Mouse (Mus musculus) adipocyte (in vitro differentiated cells): Measurements from ENCODE around the gene Smpd3.
"Not testable (repeated sequence)": the region's sequence is repeated elsewhere in the genome, so short reads cannot be mapped to it uniquely, and the experiment has no call there.

Source experiments
- DNase-seq: peaks from one replicate; pipeline ENCODE4 v3.0.0-alpha.2; 2016; ENCODE audit warnings: low spot score

Gene Smpd3

DNA sequence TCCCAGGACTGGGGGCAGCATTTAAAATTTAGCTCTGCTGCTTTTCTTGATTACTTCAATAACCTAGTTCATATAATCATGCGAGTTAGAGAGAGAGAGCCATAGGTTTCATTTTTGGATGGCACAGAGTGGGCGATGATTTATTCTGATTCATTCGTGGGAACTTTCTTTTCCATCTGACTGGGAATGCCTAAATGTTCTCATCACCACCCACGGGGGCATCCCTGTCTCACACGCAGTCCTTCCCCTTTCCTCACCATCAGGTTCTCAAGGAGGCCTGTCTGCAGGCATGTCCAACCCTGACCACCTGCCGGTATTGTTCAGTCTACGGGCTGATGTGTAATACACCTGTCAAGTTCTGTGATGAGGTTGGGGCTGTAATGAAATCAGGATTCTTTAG lies 16.4 kb downstream of the Smpd3 start:
- DNase-seq = no peak

DNA sequence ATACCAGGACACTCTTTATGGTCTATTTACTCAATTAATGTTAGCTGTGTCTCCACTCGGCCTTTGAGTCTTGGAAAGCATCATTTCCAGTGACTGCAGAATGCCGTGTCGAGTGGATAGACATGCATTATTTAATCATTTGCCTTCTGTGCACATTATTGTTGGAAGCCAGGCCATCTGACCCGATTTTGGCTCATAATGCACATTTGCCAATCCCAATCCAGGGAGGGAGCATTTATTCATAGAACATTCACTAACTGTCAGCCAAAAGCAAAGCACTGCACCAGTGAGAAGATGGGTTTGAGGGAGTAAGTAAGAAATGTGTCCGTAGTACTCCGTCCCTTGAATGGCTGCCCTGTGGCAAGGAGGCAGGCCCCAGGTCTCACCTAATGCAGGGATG lies 17.8 kb downstream of the Smpd3 start:
- DNase-seq = no peak

DNA sequence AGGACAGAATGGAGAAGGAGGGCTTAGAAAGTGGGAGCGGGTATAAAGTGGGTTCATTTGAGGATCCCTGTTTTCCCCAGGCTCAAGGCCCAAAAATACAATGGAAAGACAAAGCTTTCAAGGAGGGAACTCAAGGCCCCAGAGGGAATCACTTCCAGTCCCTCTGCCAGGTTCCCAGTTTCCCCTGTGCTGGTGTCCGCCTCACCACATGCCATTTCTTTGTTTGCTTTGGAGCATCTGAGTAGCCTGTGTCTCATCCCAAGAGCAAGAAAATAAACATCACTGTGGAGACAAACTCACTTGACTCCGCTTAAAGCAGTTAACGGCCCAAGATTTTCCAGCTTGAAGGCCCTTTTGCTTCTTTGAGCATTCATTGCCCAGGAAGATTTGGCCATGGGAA lies 20.7 kb downstream of the Smpd3 start:
- no peak for DNase-seq

DNA sequence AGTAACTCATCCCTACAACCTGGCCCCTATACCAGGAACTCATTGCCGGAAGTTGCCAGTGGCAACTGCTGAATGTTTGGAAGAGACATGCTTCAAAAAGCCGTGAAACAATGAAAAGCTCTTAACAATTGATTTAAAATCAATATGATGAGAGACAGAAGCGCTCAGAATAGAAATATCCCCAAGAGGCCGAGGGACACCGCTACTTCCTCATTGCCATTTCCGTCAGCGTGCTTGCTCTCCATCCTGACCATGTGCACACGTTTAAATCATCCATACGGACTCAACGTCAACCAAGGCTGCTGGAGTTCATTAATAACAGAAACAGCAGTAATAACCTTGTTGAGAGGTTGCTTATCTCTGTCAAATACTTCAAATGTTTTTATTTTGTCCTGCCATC lies 21.3 kb downstream of the Smpd3 start:
- DNase-seq = no peak

DNA sequence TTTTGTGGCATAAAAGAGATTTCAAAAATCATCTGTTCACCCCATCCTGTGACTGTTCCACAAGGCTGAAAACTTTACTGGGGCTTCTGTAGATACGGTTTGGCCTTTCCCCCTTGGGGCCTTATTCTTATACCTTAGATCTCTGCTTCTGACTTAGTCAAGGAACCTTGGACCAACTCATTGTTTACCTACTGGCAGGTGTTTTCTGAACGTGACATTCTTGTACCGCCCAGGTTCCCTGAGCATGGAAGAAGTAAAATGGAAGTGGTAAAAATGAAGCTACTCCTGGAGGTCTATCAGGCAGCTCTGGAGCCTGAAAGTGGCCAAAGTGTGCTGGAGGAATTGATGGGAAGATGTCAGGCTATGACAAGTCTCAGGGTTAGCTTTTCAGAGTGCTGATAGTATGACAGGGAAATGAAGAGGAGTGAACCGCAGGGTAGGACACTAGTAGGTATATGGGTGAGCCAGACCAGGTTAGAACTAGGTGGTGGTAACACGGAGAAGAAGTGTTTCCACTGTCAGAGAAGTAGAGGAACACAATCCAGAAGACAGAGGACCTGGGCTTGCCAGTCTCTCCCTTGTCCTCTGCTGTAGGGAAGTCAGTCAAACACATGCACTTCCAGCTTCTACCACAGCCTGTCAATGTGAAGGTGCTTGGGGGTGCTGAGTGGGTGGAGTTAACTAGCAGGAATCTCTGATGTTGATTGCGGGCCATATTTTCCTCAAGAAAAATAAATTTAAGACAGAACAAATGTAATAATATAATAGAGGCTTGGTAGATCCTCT lies 22.2 kb downstream of the Smpd3 start:
- DNase-seq = no peak

DNA sequence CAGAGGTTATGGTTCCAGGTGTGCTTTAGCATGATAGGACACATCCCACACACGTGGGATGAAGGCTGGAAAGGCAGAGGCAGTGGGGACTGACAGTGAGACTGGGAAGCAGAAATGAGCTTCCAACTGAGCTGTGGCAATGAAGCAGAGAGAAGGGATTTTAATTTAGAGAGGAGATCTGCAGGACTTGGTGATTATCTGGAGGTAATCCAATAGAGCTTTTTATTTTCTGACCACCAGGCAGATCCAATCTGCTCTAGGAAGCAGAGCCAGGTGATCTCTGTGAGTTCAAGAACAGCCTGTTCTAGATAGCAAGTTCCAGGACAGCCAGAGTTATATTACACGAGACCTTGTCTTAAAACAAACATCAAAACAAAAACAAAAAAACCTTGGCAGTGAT lies 24.0 kb downstream of the Smpd3 start:
- no peak for DNase-seq

DNA sequence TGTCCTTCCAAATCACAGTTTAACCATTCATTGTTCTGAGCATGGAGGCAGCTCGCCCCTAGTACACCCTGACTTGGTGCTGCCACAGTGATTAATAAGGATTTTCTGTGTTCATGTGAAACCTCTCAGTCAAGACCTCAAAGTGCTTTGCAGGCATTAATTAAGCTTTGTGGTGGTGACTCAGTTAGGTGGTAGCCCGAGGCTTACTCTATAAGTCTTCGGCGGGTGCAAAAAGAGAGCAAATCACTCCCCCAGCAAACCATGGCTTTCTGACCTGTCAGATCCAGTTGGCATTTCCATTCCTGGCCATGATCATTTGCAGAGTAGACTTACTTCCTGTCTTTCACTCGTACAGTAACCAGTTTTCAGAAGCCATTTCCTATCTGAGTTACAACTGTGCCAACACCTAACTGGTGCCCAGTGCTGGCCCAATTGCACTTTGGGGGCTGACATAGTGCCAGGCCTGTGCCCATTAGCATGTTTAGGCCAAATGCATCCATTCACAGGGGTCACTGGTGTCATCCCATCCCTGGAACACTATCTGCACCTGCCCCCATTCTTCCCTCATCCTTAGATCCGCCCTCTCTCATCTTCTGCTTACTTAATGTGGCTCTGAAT lies 24.6 kb downstream of the Smpd3 start:
- no peak for DNase-seq

DNA sequence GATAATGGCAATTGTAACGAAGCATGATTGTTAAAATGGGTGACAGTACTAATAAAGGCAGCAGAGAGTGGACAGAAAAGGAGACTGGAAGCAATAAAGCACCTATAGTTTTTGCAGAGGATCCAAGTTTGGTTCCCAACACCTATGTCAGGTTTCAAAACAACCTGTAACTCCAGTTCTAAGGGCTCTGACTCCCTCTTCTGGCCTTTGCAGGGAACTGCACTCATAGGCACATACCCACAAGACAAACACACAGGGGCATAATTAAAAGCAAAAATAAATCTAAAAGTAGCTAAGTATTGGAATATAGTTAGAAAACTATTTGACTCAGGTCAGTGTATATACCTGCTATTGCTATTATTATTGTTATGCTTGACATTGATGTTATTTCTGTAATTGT lies 25.8 kb downstream of the Smpd3 start:
- no peak for DNase-seq

DNA sequence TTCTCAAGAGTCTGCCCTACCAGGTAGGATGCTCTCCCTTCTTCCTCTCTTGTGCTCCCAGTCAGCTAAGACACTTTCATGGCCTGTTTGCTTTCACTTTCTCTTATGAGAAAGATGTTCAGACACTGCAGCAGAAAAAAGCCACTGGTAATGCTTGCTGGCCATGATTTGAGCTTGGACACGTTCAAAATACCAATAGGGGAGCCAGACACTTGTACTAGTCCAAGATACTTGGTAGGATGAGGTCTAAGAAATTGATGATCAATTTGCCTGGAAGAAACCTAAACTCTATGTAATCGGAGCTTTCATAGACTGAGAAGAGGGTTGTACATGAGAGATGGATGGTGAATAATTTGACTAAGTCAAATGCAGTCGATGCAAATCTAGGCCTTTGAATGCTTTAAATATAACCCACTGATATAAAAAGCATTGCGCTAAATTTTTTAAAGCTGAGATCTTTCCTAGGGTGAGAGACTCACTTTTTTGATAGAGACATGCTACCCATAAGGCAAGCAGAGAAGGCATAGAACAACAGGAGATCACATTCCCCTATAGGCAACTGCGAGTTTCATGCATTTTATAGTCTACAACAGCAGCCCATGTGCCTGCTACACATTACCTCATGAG lies 27.6 kb downstream of the Smpd3 start:
- DNase-seq = no peak

DNA sequence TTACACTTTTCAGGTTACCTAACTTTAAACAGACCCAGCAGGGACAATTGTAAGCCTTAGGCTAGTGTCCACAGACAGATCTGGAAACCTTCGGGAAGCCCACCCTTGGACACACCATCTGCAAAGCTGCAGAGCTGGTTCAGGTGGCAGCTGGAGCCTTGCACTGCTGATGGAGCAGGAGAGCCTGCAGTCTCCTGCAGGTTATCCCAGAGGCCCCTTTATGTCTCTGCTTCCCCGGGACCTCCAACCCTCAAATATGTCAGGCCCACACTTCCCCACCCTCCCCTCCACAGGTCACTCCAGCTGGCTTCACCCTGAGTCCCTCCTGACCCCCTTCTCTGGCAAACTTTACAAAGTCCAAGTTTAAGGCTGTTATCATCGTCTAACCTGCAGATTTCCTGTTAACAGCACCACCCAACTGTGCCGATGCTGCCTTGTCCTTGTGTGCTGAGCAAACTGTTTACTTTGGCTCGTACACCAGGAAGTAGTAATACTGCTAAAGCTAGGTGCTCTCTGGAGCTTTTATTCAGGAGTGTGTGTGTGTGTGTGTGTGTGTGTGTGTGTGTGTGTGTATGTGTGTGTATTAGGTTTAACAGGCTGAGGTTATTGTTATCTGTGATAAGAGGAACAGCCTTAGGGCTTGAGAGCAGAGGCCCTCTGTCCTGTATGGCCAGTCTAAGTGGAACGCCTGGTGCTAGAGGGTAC lies 29.6 kb downstream of the Smpd3 start:
- not testable (repeated sequence) for DNase-seq

DNA sequence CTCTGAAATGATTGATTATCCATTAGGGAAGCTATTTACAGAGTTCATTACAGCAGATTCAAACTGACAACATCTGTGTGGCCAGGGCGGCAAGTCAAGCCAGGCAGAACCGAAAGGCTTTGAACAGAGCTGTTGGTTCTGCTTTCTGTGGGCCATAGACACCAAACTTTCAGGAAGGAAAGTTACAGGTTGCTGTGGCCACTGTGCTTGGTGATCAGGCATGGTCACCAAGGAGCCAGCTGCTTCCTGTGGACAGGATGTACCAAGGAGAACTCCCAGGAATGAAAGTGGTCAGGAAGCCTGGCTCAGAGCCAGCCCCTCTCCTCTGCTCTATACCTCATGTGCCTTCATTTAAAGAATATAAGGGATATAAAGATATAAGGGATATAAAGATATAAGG lies 30.2 kb downstream of the Smpd3 start:
- DNase-seq = no peak

DNA sequence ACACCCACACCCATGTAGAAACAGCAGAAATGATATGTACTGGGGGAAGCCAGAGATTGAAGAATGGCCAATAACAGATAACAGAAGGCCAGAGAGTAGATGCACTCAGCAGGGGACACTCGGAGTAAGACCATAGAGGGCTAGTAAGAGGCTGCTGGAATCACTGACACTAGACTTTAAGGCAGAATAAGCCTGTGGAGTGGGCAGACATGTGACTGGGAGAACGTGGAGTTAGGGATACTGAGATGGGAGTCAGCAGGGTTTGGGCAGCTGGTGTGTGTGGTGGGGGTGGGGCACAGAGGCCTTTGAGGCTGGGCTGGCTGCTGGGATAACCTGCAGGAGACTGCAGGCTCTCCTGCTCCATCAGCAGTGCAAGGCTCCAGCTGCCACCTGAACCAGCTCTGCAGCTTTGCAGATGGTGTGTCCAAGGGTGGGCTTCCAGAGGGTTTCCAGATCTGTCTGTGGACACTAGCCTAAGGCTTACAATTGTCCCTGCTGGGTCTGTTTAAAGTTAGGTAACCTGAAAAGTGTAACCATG lies 31.0 kb downstream of the Smpd3 start:
- not testable (repeated sequence) for DNase-seq

DNA sequence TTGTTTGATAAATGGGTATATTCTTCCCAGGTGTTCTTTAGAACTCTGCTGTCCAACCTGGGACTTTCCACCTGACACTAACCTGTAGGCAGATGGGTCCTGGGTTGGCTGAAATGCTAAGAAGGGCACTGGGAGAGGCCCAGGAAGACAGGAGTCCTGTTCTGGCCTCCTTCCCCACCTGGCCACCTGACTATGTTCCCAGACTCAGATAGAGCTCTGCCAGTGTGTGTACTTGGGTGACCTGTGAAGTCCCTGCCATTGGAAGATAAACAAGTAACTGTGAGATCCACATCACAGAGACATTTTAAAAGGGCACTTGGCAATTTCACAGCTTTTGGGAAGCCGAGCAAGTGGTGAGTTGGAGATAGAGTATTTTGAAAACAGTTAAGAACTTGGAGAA lies 31.7 kb downstream of the Smpd3 start:
- no peak for DNase-seq

DNA sequence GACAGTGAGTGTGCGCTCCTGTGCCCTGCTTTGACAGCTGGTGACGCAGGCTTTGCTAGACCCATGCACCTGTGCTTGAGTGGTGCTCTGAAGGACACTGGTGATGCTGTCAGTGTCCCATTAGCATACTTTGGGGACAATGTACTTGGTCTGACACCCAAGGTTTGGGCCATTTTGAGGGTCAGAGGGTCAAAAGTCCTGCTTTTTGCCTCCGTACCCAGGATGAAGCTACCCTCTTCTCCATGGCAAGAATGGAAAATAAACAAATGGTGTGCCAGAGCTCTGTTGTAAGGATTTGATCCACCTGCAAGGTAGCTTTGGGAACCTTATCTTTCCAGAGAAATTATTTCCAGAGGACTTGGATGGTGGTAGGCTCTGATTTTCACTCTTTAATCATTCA lies 32.5 kb downstream of the Smpd3 start:
- no peak for DNase-seq

DNA sequence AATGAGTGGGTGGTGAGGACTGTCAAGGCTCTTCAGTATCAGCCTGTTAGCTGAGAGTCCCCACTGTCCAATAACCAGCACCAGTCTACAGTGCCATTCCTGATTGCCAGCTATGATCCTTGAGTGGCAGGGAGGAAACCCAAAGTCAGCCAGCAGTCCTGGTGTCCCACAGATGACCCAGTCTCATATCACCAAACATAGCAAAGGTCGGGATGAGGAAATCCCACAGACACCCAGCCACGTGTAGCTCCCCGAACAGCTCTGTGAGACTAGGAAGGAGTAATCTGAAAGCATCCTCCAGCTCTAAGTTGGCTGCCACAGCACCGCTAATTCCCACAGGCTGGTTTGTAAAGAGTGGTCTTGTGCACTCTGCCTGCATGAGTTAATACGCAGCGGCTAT lies 33.5 kb downstream of the Smpd3 start:
- DNase-seq = no peak

DNA sequence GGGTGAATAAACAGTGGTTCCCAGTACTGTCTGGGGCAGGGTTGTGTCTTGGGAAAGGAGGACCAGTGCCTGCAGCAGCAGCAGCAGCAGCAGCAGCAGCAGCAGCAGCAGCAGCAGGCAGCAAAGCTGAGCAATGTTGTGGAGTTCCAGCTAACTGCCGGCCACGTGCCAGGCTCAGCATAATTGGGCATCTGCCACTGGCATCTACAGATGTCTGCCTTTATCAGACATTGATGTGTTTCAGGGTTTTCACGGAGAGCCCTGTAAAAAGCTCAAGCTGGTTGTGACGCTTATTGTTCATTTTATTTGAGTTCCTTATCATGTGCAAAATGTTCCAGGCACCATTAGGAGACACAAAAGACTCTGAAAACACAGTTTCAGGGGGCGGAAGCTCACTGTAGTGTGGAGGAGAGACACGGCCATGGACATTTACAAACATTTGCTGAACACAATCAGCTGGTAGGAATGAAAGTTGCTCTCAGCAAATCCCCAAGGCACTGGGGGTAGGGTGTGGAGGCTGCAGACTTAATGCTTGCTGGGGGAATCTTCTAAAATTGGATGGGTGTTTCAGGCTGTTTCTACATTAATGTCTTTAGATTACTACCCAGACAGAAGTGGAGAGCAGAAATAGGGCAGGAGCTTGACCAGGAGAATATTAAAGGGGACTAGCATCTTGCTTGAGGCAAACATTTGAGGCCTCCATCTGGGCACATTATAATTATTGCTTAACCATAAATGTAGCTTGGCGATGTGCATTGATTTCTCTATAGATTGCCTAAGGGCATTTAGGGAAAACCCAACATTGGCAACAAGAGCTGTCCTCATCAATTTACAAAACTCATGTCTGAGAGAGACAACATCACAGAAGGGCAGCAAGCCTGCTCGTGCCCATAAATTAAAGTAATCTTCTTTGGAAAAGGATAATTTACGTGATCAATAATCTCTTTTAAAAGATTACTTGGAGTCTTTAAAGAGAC lies 36.8 kb downstream of the Smpd3 start:
- no peak for DNase-seq

DNA sequence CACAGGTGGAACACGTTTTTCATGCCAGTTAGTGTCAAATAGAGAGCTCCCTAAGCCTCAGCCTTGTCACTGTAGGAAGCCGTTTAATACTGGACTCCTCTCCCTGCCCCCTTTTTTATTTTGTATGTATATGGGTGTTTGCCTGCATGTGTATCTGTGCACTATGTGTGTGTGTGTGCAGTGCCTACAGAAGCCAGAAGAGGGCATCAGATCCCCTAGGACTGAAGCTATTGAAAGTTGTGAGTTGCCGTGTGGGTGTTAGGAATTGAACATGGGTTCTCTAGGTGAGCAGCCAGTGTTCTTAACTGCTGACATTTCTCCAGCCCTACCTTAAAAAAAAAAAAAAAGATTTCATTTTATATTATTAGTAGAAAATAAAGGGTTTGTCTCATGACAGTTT lies 38.1 kb downstream of the Smpd3 start:
- no peak for DNase-seq

DNA sequence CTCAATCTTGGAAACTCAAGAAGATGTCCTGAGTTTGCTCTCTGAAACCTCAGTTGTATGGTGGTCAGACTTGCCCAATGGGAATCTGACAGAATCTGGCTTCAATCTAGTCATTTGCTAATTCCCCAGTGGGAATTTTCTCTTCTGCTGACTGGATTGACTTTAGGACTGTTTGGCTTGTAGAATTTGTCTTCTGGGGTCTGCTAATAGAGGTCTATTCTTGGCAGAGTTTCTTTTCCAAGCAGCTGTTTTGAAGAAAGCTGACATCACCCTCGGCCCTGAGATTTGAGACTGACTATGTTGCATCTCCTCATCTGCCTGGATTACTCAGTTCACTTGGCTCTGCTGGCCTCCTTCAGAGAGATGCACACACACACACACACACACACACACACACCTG lies 38.9 kb downstream of the Smpd3 start:
- no peak for DNase-seq

DNA sequence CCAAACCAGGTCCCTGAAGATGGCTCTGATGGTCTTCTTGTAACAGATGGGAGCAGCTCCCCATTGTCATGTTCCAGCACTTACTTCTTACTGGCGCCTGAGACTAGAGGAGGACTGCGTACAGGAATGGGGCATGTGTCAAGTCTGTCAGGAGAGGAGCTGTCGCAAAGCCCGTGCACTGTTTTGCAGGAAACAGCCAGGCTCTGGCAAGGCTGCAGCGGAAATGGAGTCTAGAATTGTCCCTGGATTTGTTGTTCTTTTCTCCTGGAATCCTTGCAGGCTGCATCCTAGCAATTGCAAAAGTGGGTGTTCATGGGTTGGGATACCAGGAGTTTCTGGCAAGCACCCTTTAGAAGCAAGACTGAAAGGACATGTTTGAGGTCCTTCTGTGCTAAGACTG lies 39.5 kb downstream of the Smpd3 start:
- DNase-seq = no peak

DNA sequence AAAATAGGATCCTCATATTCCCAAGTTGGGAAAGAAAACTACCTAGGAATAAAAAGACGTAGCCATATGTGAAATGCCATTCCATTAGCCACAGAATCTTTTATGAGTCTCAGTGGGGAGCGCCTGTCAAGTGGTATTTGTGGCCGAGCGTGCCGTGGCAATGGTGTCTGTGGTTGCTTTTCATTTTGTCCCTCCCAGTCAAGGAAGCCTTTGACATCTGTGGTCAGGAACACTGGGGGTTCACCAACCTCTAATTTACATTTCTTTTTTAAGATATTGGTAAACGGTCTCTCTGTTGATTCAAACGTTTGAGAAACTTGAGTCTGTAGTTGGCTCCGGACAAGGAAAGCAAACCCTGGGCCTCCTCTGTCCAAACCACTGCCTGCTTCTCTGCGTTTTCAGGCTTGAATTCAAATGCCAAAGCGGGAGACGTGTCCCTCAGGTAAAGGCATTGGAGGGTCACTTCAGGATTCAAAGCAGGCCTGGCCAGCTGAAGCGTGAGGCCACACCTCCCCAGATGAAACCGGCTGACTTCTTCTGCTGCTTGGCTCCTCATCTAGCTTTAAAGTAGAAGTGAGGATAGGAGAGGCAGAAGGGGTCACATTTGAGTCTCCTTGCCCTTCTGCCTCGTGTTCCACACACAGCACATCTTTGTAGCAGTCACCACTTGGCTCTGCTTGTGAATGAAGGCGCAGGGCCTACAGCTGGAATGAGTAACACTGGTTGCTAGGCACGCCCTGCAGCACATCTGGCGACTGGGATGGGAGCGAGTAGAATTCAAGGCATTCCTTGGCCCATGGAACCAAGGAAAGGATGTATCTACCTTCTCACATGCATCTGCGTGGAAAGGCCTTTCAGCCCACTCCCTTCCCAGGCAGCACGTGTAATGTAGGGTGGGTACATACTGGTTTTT lies 45.0 kb downstream of the Smpd3 start:
- no peak for DNase-seq
